Mouse (Mus musculus) spleen, adult 2 months (tissue): ENCODE results near the gene Akap6. TPM values are rescaled to one million over a fixed set of nuclear protein-coding genes. Genes with fewer than 3 reads are reported as not detected.
A peak's percentile ranks its signal among the peaks of the same experiment; 100 is the strongest.

ENCODE experiments used
- DNase-seq, 2 experiments: peaks; one replicate each; pipeline versions ENCODE4 v3.0.0 to v3.0.0-alpha.2; 2012 to 2021; ENCODE audit warnings: low spot score in 2 of 2, low read depth in 1 of 2
- H3K27ac ChIP-seq: fragments of 200-500 bp; 2 replicates; pipeline ENCODE4 v1.5.1; 2012; ENCODE audit warnings: low read length, inconsistent platforms; ENCODE audit not compliant: insufficient read depth
- H3K27me3 ChIP-seq: fragments of 200-500 bp; 2 replicates; pipeline ENCODE4 v1.6.1; 2012; ENCODE audit warnings: mild to moderate bottlenecking, moderate library complexity, low read length, inconsistent platforms; ENCODE audit not compliant: control insufficient read depth, insufficient read depth
- H3K36me3 ChIP-seq: fragments of 200-500 bp; 2 replicates; pipeline ENCODE4 v1.6.1; 2012; ENCODE audit warnings: mild to moderate bottlenecking, low read length, inconsistent platforms; ENCODE audit not compliant: control insufficient read depth, insufficient read depth
- H3K4me1 ChIP-seq: fragments of 200-500 bp; 2 replicates; pipeline ENCODE4 v1.6.1; 2011; ENCODE audit warnings: inconsistent platforms; ENCODE audit not compliant: control insufficient read depth, insufficient read depth, insufficient read length
- H3K4me3 ChIP-seq: fragments of 200-500 bp; 2 replicates; pipeline ENCODE4 v1.5.1; 2011; ENCODE audit warnings: mild to moderate bottlenecking, inconsistent platforms; ENCODE audit not compliant: insufficient read depth, insufficient read length; ENCODE audit errors: extremely low read depth
- CTCF ChIP-seq: fragments of 200-500 bp; IDR thresholded peaks from 2 replicates; pipeline ENCODE4 v1.5.1; 2011; ENCODE audit warnings: mild to moderate bottlenecking, inconsistent platforms; ENCODE audit not compliant: insufficient read depth, insufficient read length, insufficient replicate concordance; ENCODE audit errors: extremely low read depth
- POLR2A ChIP-seq: fragments of 200-500 bp; IDR thresholded peaks from 2 replicates; pipeline ENCODE4 v1.6.1; 2011; ENCODE audit warnings: low read depth, low read length, inconsistent platforms
- WGBS: fragments of 180-500 bp; shearing (Covaris S2); methylation state at CpG from one replicate; pipeline ENCODE4 v1.1.7; 2018; 5-methylcytosine and 5-hydroxymethylcytosine counted together
- polyA plus RNA-seq: library from polyadenylated mRNA; depleted of rRNA; stranded (reverse); fragments of >200 nt; gene quantifications from 2 replicates; pipeline ENCODE4 v1.2.3, GENCODE M21; 2012

Gene Akap6
- polyA plus RNA-seq, 1 experiment = 0.02 TPM

- H3K27me3 ChIP-seq = no peaks in the 10 kb centered on the region
- no peaks in the 10 kb centered on the region for H3K4me1 ChIP-seq
- no peaks in the 10 kb centered on the region for H3K36me3 ChIP-seq
- H3K4me3 ChIP-seq = no peak overlapping the region
- no peak for TF ChIP-seq POLR2A
- no peak for TF ChIP-seq CTCF
- no peak for DNase-seq
- no peak overlapping the region for H3K27ac ChIP-seq
- 63% methylated on average over 3 of the region's 3 CpGs for WGBS
These were observed 107.1 kb downstream of the Akap6 start for GRCm38 (mm10) chr12:52806273-52806672.

- WGBS = 37% methylated on average over 7 of the region's 7 CpGs
- TF ChIP-seq CTCF (no peak), POLR2A (no peak)
- no peak overlapping the region for H3K4me3 ChIP-seq
- no peaks in the 10 kb centered on the region for H3K27me3 ChIP-seq
- no peak overlapping the region for H3K27ac ChIP-seq
- no peak for DNase-seq
- peaks cover 3% of the 10 kb centered on the region; the same call in 1 of the 2 replicates for H3K4me1 ChIP-seq
- no peaks in the 10 kb centered on the region for H3K36me3 ChIP-seq
These were observed 119.4 kb downstream of the Akap6 start for GRCm38 (mm10) chr12:52818588-52818987.

- no peak for DNase-seq
- Histone ChIP-seq H3K36me3 (no peaks in the 10 kb centered on the region), H3K27me3 (no peaks in the 10 kb centered on the region), H3K4me1 (0 out of 2 replicates have a peak, but pooled peaks cover 2% of the 10 kb centered on the region), H3K4me3 (no peak overlapping the region), H3K27ac (no peak overlapping the region)
- TF ChIP-seq CTCF (no peak), POLR2A (no peak)
- WGBS = 34% methylated on average over 5 of the region's 5 CpGs
These were observed 125.6 kb downstream of the Akap6 start for GRCm38 (mm10) chr12:52824774-52825173.

- DNase-seq = no peak
- Histone ChIP-seq H3K27ac (no peak overlapping the region), H3K36me3 (no peaks in the 10 kb centered on the region), H3K4me1 (peaks cover 6% of the 10 kb centered on the region; the same call in 1 of the 2 replicates), H3K4me3 (no peak overlapping the region), H3K27me3 (no peaks in the 10 kb centered on the region)
- TF ChIP-seq CTCF (no peak), POLR2A (no peak)
- 10% methylated on average over 14 of the region's 14 CpGs for WGBS
These were observed 130.0 kb downstream of the Akap6 start for GRCm38 (mm10) chr12:52828944-52829736.

GRCm38 (mm10) chr12:52831782-52832181 lies 132.6 kb downstream of the Akap6 start:
- Histone ChIP-seq H3K27me3 (no peaks in the 10 kb centered on the region), H3K4me3 (no peak overlapping the region), H3K4me1 (peaks cover 6% of the 10 kb centered on the region; the same call in 1 of the 2 replicates), H3K36me3 (no peaks in the 10 kb centered on the region), H3K27ac (no peak overlapping the region)
- TF ChIP-seq POLR2A = no peak
- TF ChIP-seq CTCF = no peak
- no peak for DNase-seq
- WGBS = 56% methylated on average over 9 of the region's 9 CpGs

GRCm38 (mm10) chr12:52832230-52832629 lies 133.0 kb downstream of the Akap6 start:
- H3K36me3 ChIP-seq = no peaks in the 10 kb centered on the region
- H3K27me3 ChIP-seq = no peaks in the 10 kb centered on the region
- no peak for TF ChIP-seq POLR2A
- peak; percentile 62; the same call in 1 of the 2 replicates for TF ChIP-seq CTCF
- DNase-seq = peak; percentile 30 to 36
- no peak overlapping the region for H3K27ac ChIP-seq
- peaks cover 6% of the 10 kb centered on the region; the same call in 1 of the 2 replicates for H3K4me1 ChIP-seq
- H3K4me3 ChIP-seq = no peak overlapping the region
- WGBS = 6% methylated on average over 4 of the region's 4 CpGs

- Histone ChIP-seq H3K27me3 (no peaks in the 10 kb centered on the region), H3K4me3 (no peak overlapping the region), H3K4me1 (peaks cover 6% of the 10 kb centered on the region; the same call in 1 of the 2 replicates), H3K36me3 (no peaks in the 10 kb centered on the region), H3K27ac (no peak overlapping the region)
- TF ChIP-seq CTCF (no peak), POLR2A (no peak)
- WGBS = 55% methylated on average over 6 of the region's 6 CpGs
- DNase-seq = no peak
These were observed 134.0 kb downstream of the Akap6 start for GRCm38 (mm10) chr12:52833141-52833540.
